Comparison of ENCODE assay signal across 8 mouse cellular contexts in genomic region chr12:84408819-84409507, GRCm38 (mm10). TPM values are rescaled to one million over a fixed set of nuclear protein-coding genes. Genes with fewer than 3 reads are reported as not detected.
DNase-seq lines count a peak whose midpoint lies in the region; ATAC-seq and TF ChIP-seq lines count a peak whose summit lies in the region.

Entpd5 (minus strand) TSS chr12:84409029.
Bbof1 (plus strand) TSS chr12:84409071.

- ATAC-seq in lung, postnatal 0 days, result peak; percentile 98

- peak; percentile 73 to 77; a peak in 3 of 4 replicates for TF ChIP-seq POLR2A in MEL (IDR thresholded peaks at IDR 0.05; ENCODE audit: control insufficient read depth in 1 of 2, insufficient read depth in 1 of 2, low read depth in 1 of 2, low read length in 2 of 2, poor library complexity in 1 of 2)
- peak; percentile 64; the same call in 1 of the 2 replicates for TF ChIP-seq POLR2A in cerebellum, adult 2 months (IDR thresholded peaks at IDR 0.05; ENCODE audit: borderline replicate concordance, insufficient read depth, low read length)

- TF ChIP-seq CTCF in MEL (IDR thresholded peaks at IDR 0.05 in 2 of 3, conservative IDR thresholded peaks at IDR 0.05 in 1 of 3; ENCODE audit: control insufficient read depth in 1 of 3, insufficient read depth in 1 of 3, low read depth in 2 of 3, low read length in 3 of 3, poor library complexity in 1 of 3, severe bottlenecking in 1 of 3), result no peak
- TF ChIP-seq CTCF in cerebellum, adult 2 months (IDR thresholded peaks at IDR 0.05; ENCODE audit: borderline replicate concordance, insufficient read depth, low read depth, low read length), result no peak
- no peak for TF ChIP-seq CTCF in lung, postnatal 0 days (IDR thresholded peaks at IDR 0.05)

- H3K4me2 ChIP-seq in lung, postnatal 0 days (replicated peaks; ENCODE audit: low read depth, low read length), result peak within 1 kb of the TSS; percentile 98

- peaks cover 4 to 8% of the 10 kb centered on the region in 2 experiments; a peak in 3 of 4 replicates for H3K4me1 ChIP-seq in MEL (ENCODE audit: control insufficient read depth in 1 of 2, insufficient read depth in 2 of 2, low read length in 2 of 2)
- H3K4me1 ChIP-seq in cerebellum, adult 2 months (ENCODE audit: control insufficient read depth, insufficient read depth, low read length), result no peaks in the 10 kb centered on the region; the same call in 1 of the 2 replicates
- peaks cover 20% of the 10 kb centered on the region for H3K4me1 ChIP-seq in hindbrain, embryonic 10.5 days (replicated peaks)
- H3K4me1 ChIP-seq in lung, postnatal 0 days (ENCODE audit: insufficient read depth, low read depth, low read length), result no peaks in the 10 kb centered on the region

- H3K9me3 ChIP-seq in MEL (replicated peaks; ENCODE audit: insufficient read depth, low read length), result no peaks in the 10 kb centered on the region
- no peaks in the 10 kb centered on the region for H3K9me3 ChIP-seq in hindbrain, embryonic 10.5 days
- H3K9me3 ChIP-seq in lung, postnatal 0 days (ENCODE audit: low read length), result no peaks in the 10 kb centered on the region

- 1% methylated on average over 63 of the region's 63 CpGs for WGBS in cerebellum, adult 2 months
- 1% methylated on average over 63 of the region's 63 CpGs for WGBS in hindbrain, embryonic 10.5 days
- 2% methylated on average over 47 of the region's 63 CpGs for WGBS in lung, postnatal 0 days

- H3K9ac ChIP-seq in MEL (ENCODE audit: control insufficient read depth, low read depth, low read length, poor library complexity, severe bottlenecking), result peak within 1 kb of the TSS; percentile 76
- peak within 1 kb of the TSS; percentile 72 for H3K9ac ChIP-seq in lung, postnatal 0 days (replicated peaks; ENCODE audit: low read depth)

- no peak for TF ChIP-seq RAD21 in MEL (IDR thresholded peaks at IDR 0.05; ENCODE audit: low read depth, low read length)

- peak within 1 kb of the TSS; percentile 68 for H3K27ac ChIP-seq in MEL (ENCODE audit: control insufficient read depth, low read depth, low read length)
- peak within 1 kb of the TSS; percentile 83 for H3K27ac ChIP-seq in cerebellum, adult 2 months (ENCODE audit: insufficient read depth, low read length)
- H3K27ac ChIP-seq in hindbrain, embryonic 10.5 days, result peak within 1 kb of the TSS; percentile 89
- peak within 1 kb of the TSS; percentile 87 for H3K27ac ChIP-seq in lung, postnatal 0 days (ENCODE audit: low read length)

- H3K27me3 ChIP-seq in MEL (ENCODE audit: control insufficient read depth in 1 of 2, insufficient read depth in 2 of 2, low read length in 2 of 2), result no peaks in the 10 kb centered on the region
- H3K27me3 ChIP-seq in cerebellum, adult 2 months (ENCODE audit: control insufficient read depth, insufficient read depth, low read length), result no peaks in the 10 kb centered on the region
- H3K27me3 ChIP-seq in hindbrain, embryonic 10.5 days (ENCODE audit: insufficient read depth, poor library complexity, severe bottlenecking), result peaks cover 12% of the 10 kb centered on the region; the same call in 1 of the 2 replicates
- H3K27me3 ChIP-seq in lung, postnatal 0 days (replicated peaks; ENCODE audit: insufficient read depth, low read length), result no peaks in the 10 kb centered on the region

- peak; percentile 89 for DNase-seq in MEL (ENCODE audit: low read depth, low spot score)
- DNase-seq in cerebellum, adult 2 months, result peak; percentile 94 to 95
- DNase-seq in forelimb bud, embryonic 11.5 days (ENCODE audit: low read depth, low spot score), result peak; percentile 83
- DNase-seq in hindbrain, embryonic 10.5 days (ENCODE audit: low spot score), result peak; percentile 85
- peak; percentile 87 for DNase-seq in layer of hippocampus, adult 9-11 months
- DNase-seq in lung, postnatal 0 days (ENCODE audit: low spot score), result peak; percentile 90
- DNase-seq in ovary, postnatal 14 days (ENCODE audit: low spot score), result peak; percentile 86
- DNase-seq in thymus, postnatal 14 days, result peak; percentile 95

- H3K4me3 ChIP-seq in MEL (ENCODE audit: control insufficient read depth in 1 of 2, insufficient read depth in 1 of 2, low read depth in 2 of 2, low read length in 2 of 2), result peak within 1 kb of the TSS; percentile 67 to 94
- H3K4me3 ChIP-seq in cerebellum, adult 2 months (replicated peaks; ENCODE audit: insufficient read depth, low read depth, low read length), result peak within 1 kb of the TSS; percentile 80
- H3K4me3 ChIP-seq in hindbrain, embryonic 10.5 days, result peak within 1 kb of the TSS; percentile 84
- H3K4me3 ChIP-seq in lung, postnatal 0 days (ENCODE audit: low read depth, low read length), result peak within 1 kb of the TSS; percentile 83

- TF ChIP-seq EP300 in MEL (IDR thresholded peaks at IDR 0.05; ENCODE audit: low read depth in 1 of 2, low read length in 2 of 2), result no peak
- no peak for TF ChIP-seq EP300 in lung, postnatal 0 days (IDR thresholded peaks at IDR 0.05)

- H3K36me3 ChIP-seq in MEL (ENCODE audit: control insufficient read depth in 1 of 2, insufficient read depth in 2 of 2, low read length in 2 of 2), result peaks cover 0 to 8% of the 10 kb centered on the region in 2 experiments; a peak in 2 of 4 replicates
- H3K36me3 ChIP-seq in hindbrain, embryonic 10.5 days, result no peaks in the 10 kb centered on the region
- no peaks in the 10 kb centered on the region for H3K36me3 ChIP-seq in lung, postnatal 0 days (ENCODE audit: insufficient read depth, low read length)

- no peaks in the 10 kb centered on the region; the same call in 1 of the 2 replicates for H3K79me2 ChIP-seq in MEL (ENCODE audit: control insufficient read depth, insufficient read depth, low read length, poor library complexity)

TF ChIP-seq in MEL, 35 proteins besides CTCF, POLR2A, EP300 and RAD21 (continues in another document):
- TF ChIP-seq ETS1 (IDR thresholded peaks at IDR 0.05; ENCODE audit: low read depth, low read length), result no peak
- no peak for TF ChIP-seq RCOR1 (IDR thresholded peaks at IDR 0.05; ENCODE audit: low read depth, low read length)
- no peak for TF ChIP-seq MAFK (IDR thresholded peaks at IDR 0.05; ENCODE audit: borderline replicate concordance, low read depth, low read length)
- no peak for TF ChIP-seq POLR2AphosphoS2 (IDR thresholded peaks at IDR 0.05; ENCODE audit: low read length)
- peak; percentile 27; the same call in 1 of the 2 replicates for TF ChIP-seq USF1 (IDR thresholded peaks at IDR 0.05; ENCODE audit: low read depth, low read length)
- peak; percentile 80 for TF ChIP-seq NELFE (IDR thresholded peaks at IDR 0.05; ENCODE audit: low read depth, low read length)
- TF ChIP-seq TBP (IDR thresholded peaks at IDR 0.05; ENCODE audit: low read depth, low read length), result no peak
- no peak for TF ChIP-seq POLR2AphosphoS5 (IDR thresholded peaks at IDR 0.05; ENCODE audit: borderline replicate concordance, low read depth, low read length)
- no peak for TF ChIP-seq ZNF384 (IDR thresholded peaks at IDR 0.05; ENCODE audit: low read depth, low read length)
- TF ChIP-seq HCFC1 (IDR thresholded peaks at IDR 0.05; ENCODE audit: low read depth, low read length), result peak; percentile 26; the same call in 1 of the 2 replicates
- TF ChIP-seq BHLHE40 (IDR thresholded peaks at IDR 0.05; ENCODE audit: borderline replicate concordance, low read depth, low read length), result no peak
- peak; percentile 67; the same call in 1 of the 2 replicates for TF ChIP-seq ZMIZ1 (IDR thresholded peaks at IDR 0.05; ENCODE audit: low read depth, low read length)
- no peak for TF ChIP-seq ELF1 (IDR thresholded peaks at IDR 0.05; ENCODE audit: low read depth, low read length)
- TF ChIP-seq TCF12 (IDR thresholded peaks at IDR 0.05; ENCODE audit: low read depth, low read length), result 0 out of 2 replicates have a peak, but pooled peaks have one; percentile 16
- TF ChIP-seq CHD2 (IDR thresholded peaks at IDR 0.05; ENCODE audit: low read length), result no peak
- peak; percentile 67; the same call in 1 of the 2 replicates for TF ChIP-seq MAZ (IDR thresholded peaks at IDR 0.05; ENCODE audit: low read depth, low read length)
- peak; percentile 76 for TF ChIP-seq NRF1 (IDR thresholded peaks at IDR 0.05; ENCODE audit: insufficient read depth, low read depth, low read length, poor library complexity, severe bottlenecking)
- no peak for TF ChIP-seq GATA1 (IDR thresholded peaks at IDR 0.05; ENCODE audit: low read depth, low read length)
- no peak for TF ChIP-seq JUND (IDR thresholded peaks at IDR 0.05; ENCODE audit: low read depth, low read length)
- TF ChIP-seq MEF2A (IDR thresholded peaks at IDR 0.05; ENCODE audit: extremely low read depth, insufficient replicate concordance, low read depth, low read length, poor library complexity, severe bottlenecking), result no peak
- TF ChIP-seq ZC3H11A (IDR thresholded peaks at IDR 0.05; ENCODE audit: low read depth, low read length), result no peak
- no peak for TF ChIP-seq USF2 (IDR thresholded peaks at IDR 0.05; ENCODE audit: borderline replicate concordance in 1 of 2, insufficient read depth in 1 of 2, low read depth in 1 of 2, low read length in 2 of 2)
- no peak for TF ChIP-seq E2F4 (IDR thresholded peaks at IDR 0.05; ENCODE audit: borderline replicate concordance, low read depth, low read length)
- no peak for TF ChIP-seq GABPA (IDR thresholded peaks at IDR 0.05; ENCODE audit: low read depth, low read length)
- 0 out of 2 replicates have a peak, but pooled peaks have one; percentile 38 for TF ChIP-seq MYC (IDR thresholded peaks at IDR 0.05; ENCODE audit: low read depth, low read length)
- no peak for TF ChIP-seq SMC3 (IDR thresholded peaks at IDR 0.05; ENCODE audit: low read depth, low read length)
- peak; percentile 95 for TF ChIP-seq SIN3A (IDR thresholded peaks at IDR 0.05; ENCODE audit: low read length)
- TF ChIP-seq MAX (IDR thresholded peaks at IDR 0.05; ENCODE audit: low read length), result peak; percentile 60; the same call in 1 of the 2 replicates

RNA-seq across cellular contexts. Expression of gene Entpd5, which starts in this region (rescaled TPM):
- total RNA-seq in MEL (2012; rRNA removed), result 5.7 and 8.7 TPM in 2 replicates
- 10 to 100 TPM in 1 of 2 experiments, not detected in 1; 12.8 TPM for polyA plus RNA-seq in MEL (2012; ENCODE audit: insufficient read depth in 1 of 2, insufficient read length in 2 of 2, low read depth in 1 of 2, low replicate concordance in 2 of 2, missing spikeins in 1 of 2)
- 26.2 and 29.0 TPM in 2 replicates for polyA plus RNA-seq in cerebellum, adult 2 months (2012; rRNA removed)
- 7.6 and 8.6 TPM in 2 replicates for polyA plus RNA-seq in hindbrain, embryonic 10.5 days (2016; fragmentation: Nextera tagmentation; extraction: Ambion mirVana)
- 10.8 TPM in 2 replicates for polyA plus RNA-seq in lung, postnatal 0 days (2015; fragmentation: Nextera tagmentation; extraction: Ambion mirVana)

RNA-seq across cellular contexts. Expression of gene Bbof1, which starts in this region (rescaled TPM):
- 0.69 and 0.81 TPM in 2 replicates for total RNA-seq in MEL (2012; rRNA removed)
- 1 to 10 TPM in 1 of 2 experiments, not detected in 1; 1.3 TPM for polyA plus RNA-seq in MEL (2012; ENCODE audit: insufficient read depth in 1 of 2, insufficient read length in 2 of 2, low read depth in 1 of 2, low replicate concordance in 2 of 2, missing spikeins in 1 of 2)
- polyA plus RNA-seq in cerebellum, adult 2 months (2012; rRNA removed), result 4.3 and 4.4 TPM in 2 replicates
- polyA plus RNA-seq in hindbrain, embryonic 10.5 days (2016; fragmentation: Nextera tagmentation; extraction: Ambion mirVana), result 0.68 and 1.0 TPM in 2 replicates
- polyA plus RNA-seq in lung, postnatal 0 days (2015; fragmentation: Nextera tagmentation; extraction: Ambion mirVana), result 2.8 TPM in 2 replicates

Comparison
In these comparisons a context has a peak if more than half of its experiments do, and no peak if none do; other contexts are left out.
1. Peak in every context shown above with its lines: DNase-seq, ATAC-seq, H3K4me3 ChIP-seq and H3K27ac ChIP-seq.